Mouse (Mus musculus): ENCODE measurements at regions not wholly inside any gene's neighbourhood (a gene's known extent, or its start where the extent isn't known, plus 50 kb on each side); places are given as distances from the start of the nearest gene placed in this dataset.

GRCm38 (mm10) chr16:80196302-80196701 is 1004.2 kb upstream of the Ncam2 start:
- no peak for DNase-seq

GRCm38 (mm10) chr16:80202811-80203210 is 997.7 kb upstream of the Ncam2 start:
- no peak for DNase-seq

- DNase-seq = no peak
These were observed 987.7 kb upstream of the Ncam2 start for GRCm38 (mm10) chr16:80212769-80213168.

- DNase-seq = peak; percentile 3
These were observed 945.1 kb upstream of the Ncam2 start for GRCm38 (mm10) chr16:80255441-80255840.

GRCm38 (mm10) chr16:80266151-80266617 is 934.3 kb upstream of the Ncam2 start:
- DNase-seq = no peak

- DNase-seq = no peak
These were observed 928.0 kb upstream of the Ncam2 start for GRCm38 (mm10) chr16:80272291-80273123.

All from right cerebral cortex, adult 18-20 months (tissue).